Comparison of ENCODE assay signal across 15 mouse cellular contexts in genomic region chr15:90992871-90993270, GRCm38 (mm10). TPM values are rescaled to one million over a fixed set of nuclear protein-coding genes. Genes with fewer than 3 reads are reported as not detected.
A peak's percentile ranks its signal among the peaks of the same experiment; 100 is the strongest.
DNase-seq lines count a peak whose midpoint lies in the region; ATAC-seq and TF ChIP-seq lines count a peak whose summit lies in the region.
"Had no signal": no experiment of that assay in that cellular context is flagged by ENCODE, and none has a peak within 500 bp of the region (broad histone marks: within the 10 kb centered on the region; RNA-seq: fewer than 3 reads in every experiment).

No protein-coding gene starts in this region.

- no peak for TF ChIP-seq EP300 in heart, postnatal 0 days (IDR thresholded peaks at IDR 0.05; ENCODE audit: low read depth)

- no peak for ATAC-seq in heart, postnatal 0 days (ENCODE audit: insufficient read depth, low read depth)
- no peak for ATAC-seq in liver, embryonic 11.5 days (replicated peaks; ENCODE audit: low FRiP score)
- ATAC-seq in frontal cortex, adult (ENCODE audit: low TSS enrichment): no peak
- ATAC-seq: CD4-positive, CD25-positive, alpha-beta regulatory T cell, adult 4 months had no signal

- peak; percentile 29 for TF ChIP-seq CTCF in heart, postnatal 0 days (IDR thresholded peaks at IDR 0.05; ENCODE audit: low read depth)
- peak; percentile 30 for TF ChIP-seq CTCF in liver, adult 2 months (IDR thresholded peaks at IDR 0.05; ENCODE audit: low read depth, low read length)

- DNase-seq in heart, postnatal 0 days (ENCODE audit: low spot score): peak; percentile 55
- DNase-seq in heart, postnatal 25 days (ENCODE audit: low spot score): no peak
- DNase-seq in liver, adult 2 months (ENCODE audit: extremely low read depth, low read depth, low spot score): peak; percentile 78
- no peak for DNase-seq in liver, embryonic 11.5 days (ENCODE audit: low spot score)
- no peak for DNase-seq in ES-E14 (ENCODE audit: low read depth, low spot score)
- peak; percentile 67 for DNase-seq in adipocyte (ENCODE audit: low spot score)
- DNase-seq in frontal cortex, adult 2 months (ENCODE audit: extremely low spot score in 1 of 2, low spot score in 1 of 2): no peak
- DNase-seq: cerebellum, adult 2 months; heart, postnatal 4 days; kidney, adult 11 months; right cerebral cortex, postnatal 4 days had no signal

- no peaks in the 10 kb centered on the region for H3K9me3 ChIP-seq in heart, postnatal 0 days (replicated peaks; ENCODE audit: control insufficient read depth, low read length)
- no peaks in the 10 kb centered on the region for H3K9me3 ChIP-seq in liver, embryonic 11.5 days (ENCODE audit: control insufficient read depth, low read length)
- H3K9me3 ChIP-seq in ES-E14 (ENCODE audit: control insufficient read depth, insufficient read depth, low read depth, low read length): no peaks in the 10 kb centered on the region

- no peak for TF ChIP-seq POLR2A in liver, adult 2 months (IDR thresholded peaks at IDR 0.05; ENCODE audit: extremely low read depth, insufficient read depth, low read length)

- H3K27ac ChIP-seq in heart, postnatal 0 days (ENCODE audit: low read depth): no peak overlapping the region
- H3K27ac ChIP-seq in liver, adult 2 months (replicated peaks; ENCODE audit: insufficient read depth, low read depth, low read length): no peak overlapping the region; the same call in 1 of the 2 replicates
- H3K27ac ChIP-seq in liver, embryonic 11.5 days (ENCODE audit: low read depth, low read length): no peak overlapping the region
- H3K27ac ChIP-seq in ES-E14 (ENCODE audit: insufficient read depth, low read depth, low read length, poor library complexity, severe bottlenecking): no peak overlapping the region
- H3K27ac ChIP-seq: liver, embryonic 14.5 days had no signal

- H3K4me3 ChIP-seq in heart, postnatal 0 days (ENCODE audit: low read depth, low read length): no peak overlapping the region
- H3K4me3 ChIP-seq in liver, adult 2 months (ENCODE audit: insufficient read depth, low read depth, low read length): no peak overlapping the region
- no peak overlapping the region for H3K4me3 ChIP-seq in liver, embryonic 11.5 days (ENCODE audit: low read depth, low read length)
- H3K4me3 ChIP-seq in ES-E14 (ENCODE audit: insufficient read depth in 1 of 2, low read depth in 1 of 2, low read length in 2 of 2, poor library complexity in 1 of 2, severe bottlenecking in 1 of 2): no peak overlapping the region
- H3K4me3 ChIP-seq: erythroblast, embryonic 14.5 days had no signal

- H3K9ac ChIP-seq in heart, postnatal 0 days (replicated peaks; ENCODE audit: low read depth, low read length): no peak overlapping the region
- no peak overlapping the region for H3K9ac ChIP-seq in liver, adult 2 months (ENCODE audit: low read depth, low read length)
- no peak overlapping the region for H3K9ac ChIP-seq in liver, embryonic 11.5 days (ENCODE audit: low read depth, low read length)
- no peak overlapping the region for H3K9ac ChIP-seq in ES-E14 (ENCODE audit: insufficient read depth, low read depth, low read length, poor library complexity, severe bottlenecking)
- H3K9ac ChIP-seq: liver, embryonic 14.5 days had no signal

- in situ Hi-C loops in ES-E14 (cut with MboI; ENCODE audit: low sequenced_read_pairs in 2 of 2, unreplicated experiment in 2 of 2): no loop called here

- intact Hi-C loops in heart, postnatal 25 days (cut with DNase I): loop anchor here (5.0 kb wide), 1 partner anchor 309 kb away; no protein-coding TSS in a partner anchor

- 62% methylated on average over 2 of the region's 2 CpGs for WGBS in heart, postnatal 0 days
- 40% methylated on average over 2 of the region's 2 CpGs for WGBS in liver, adult 2 months
- 75% methylated on average over 2 of the region's 2 CpGs for WGBS in liver, embryonic 11.5 days

- no peak overlapping the region for H3K4me2 ChIP-seq in heart, postnatal 0 days (ENCODE audit: low read depth, low read length)
- H3K4me2 ChIP-seq in liver, embryonic 11.5 days: no peak overlapping the region

- H3K4me1 ChIP-seq in heart, postnatal 0 days (ENCODE audit: control insufficient read depth, insufficient read depth): 0 out of 2 replicates have a peak, but pooled peaks cover 4% of the 10 kb centered on the region
- H3K4me1 ChIP-seq in liver, adult 2 months (ENCODE audit: control insufficient read depth, insufficient read depth, low read length): peaks cover 7% of the 10 kb centered on the region; the same call in 1 of the 2 replicates
- H3K4me1 ChIP-seq in liver, embryonic 11.5 days (replicated peaks; ENCODE audit: control insufficient read depth, insufficient read depth, low read length): no peaks in the 10 kb centered on the region
- no peaks in the 10 kb centered on the region for H3K4me1 ChIP-seq in ES-E14 (ENCODE audit: control insufficient read depth in 2 of 2, insufficient read depth in 2 of 2, low read length in 2 of 2, poor library complexity in 1 of 2)

- no peaks in the 10 kb centered on the region for H3K36me3 ChIP-seq in heart, postnatal 0 days (replicated peaks; ENCODE audit: control insufficient read depth, insufficient read depth, low read length)
- peaks cover 4% of the 10 kb centered on the region; the same call in 1 of the 2 replicates for H3K36me3 ChIP-seq in liver, adult 2 months (ENCODE audit: control insufficient read depth, insufficient read depth, low read length)
- peaks cover 3% of the 10 kb centered on the region; the same call in 1 of the 2 replicates for H3K36me3 ChIP-seq in liver, embryonic 11.5 days (ENCODE audit: control insufficient read depth, insufficient read depth, low read length)
- H3K36me3 ChIP-seq in ES-E14 (ENCODE audit: control insufficient read depth, insufficient read depth, low read length, poor library complexity, severe bottlenecking): no peaks in the 10 kb centered on the region; the same call in 1 of the 2 replicates

- H3K27me3 ChIP-seq in heart, postnatal 0 days (ENCODE audit: control insufficient read depth, insufficient read depth, low read length): no peaks in the 10 kb centered on the region
- no peaks in the 10 kb centered on the region for H3K27me3 ChIP-seq in liver, adult 2 months (ENCODE audit: control insufficient read depth, insufficient read depth, low read length)
- H3K27me3 ChIP-seq in liver, embryonic 11.5 days (replicated peaks; ENCODE audit: control insufficient read depth, insufficient read depth, low read length): no peaks in the 10 kb centered on the region

- H3K79me2 ChIP-seq in liver, adult 2 months (ENCODE audit: control insufficient read depth, insufficient read depth, low read length): no peaks in the 10 kb centered on the region

TF ChIP-seq in ES-E14, 5 proteins besides CTCF, POLR2A, EP300 and RAD21:
- TF ChIP-seq ZNF384 (IDR thresholded peaks at IDR 0.05; ENCODE audit: low read depth, low read length): peak; percentile 92
- no peak for TF ChIP-seq MAFK (IDR thresholded peaks at IDR 0.05; ENCODE audit: insufficient read depth, low read depth, low read length)

RNA-seq across cellular contexts. Expression of gene Kif21a, which starts 56.9 kb away (rescaled TPM):
- total RNA-seq in heart, postnatal 0 days (2014; rRNA removed; ENCODE audit: low replicate concordance): 3.2 and 4.0 TPM in 2 replicates
- 3.3 and 3.6 TPM in 2 replicates for polyA plus RNA-seq in heart, postnatal 0 days (2015; fragmentation: Nextera tagmentation; extraction: Ambion mirVana)
- total RNA-seq in heart, postnatal 25 days (2021): 10 to 100 TPM; 14.1 to 15.8 TPM
- total RNA-seq in liver, adult 2 months (2014; rRNA removed): 40.9 and 47.9 TPM in 2 replicates
- 8.1 and 8.6 TPM in 2 replicates for polyA plus RNA-seq in liver, adult 2 months (2012; rRNA removed)
- 3.6 and 4.1 TPM in 2 replicates for polyA plus RNA-seq in liver, embryonic 11.5 days (2014; fragmentation: Nextera tagmentation; extraction: Ambion mirVana)
- total RNA-seq in ES-E14 (2012; rRNA removed): 5.4 TPM in 2 replicates
- polyA plus RNA-seq in frontal cortex, adult 2 months (2012; rRNA removed): 50.9 and 58.9 TPM in 2 replicates
- polyA plus RNA-seq: CD4-positive, CD25-positive, alpha-beta regulatory T cell, adult 4 months had no signal

Comparison
In these comparisons a context has a peak if more than half of its experiments do, and no peak if none do; other contexts are left out.
1. DNase-seq: peak in heart, postnatal 0 days (single experiment), liver, adult 2 months (single experiment) and adipocyte (single experiment); none in heart, postnatal 25 days (single experiment), liver, embryonic 11.5 days (single experiment), ES-E14 (single experiment) and frontal cortex, adult 2 months (0 of 2).